In genomic region chr7:136152470-136152869, GRCm38 (mm10) we compare ENCODE assay signal across 9 mouse cellular contexts.
DNase-seq lines count a peak whose midpoint lies in the region; ATAC-seq and TF ChIP-seq lines count a peak whose summit lies in the region.
"Had no signal": no experiment of that assay in that cellular context is flagged by ENCODE, and none has a peak within 500 bp of the region (broad histone marks: within the 10 kb centered on the region; RNA-seq: fewer than 3 reads in every experiment).

No protein-coding gene starts in this region.

- TF ChIP-seq EP300 in heart, postnatal 0 days (IDR thresholded peaks at IDR 0.05; ENCODE audit: low read depth): no peak

- no peaks in the 10 kb centered on the region for H3K4me1 ChIP-seq in liver, embryonic 11.5 days (replicated peaks; ENCODE audit: control insufficient read depth, insufficient read depth, low read length)
- H3K4me1 ChIP-seq in heart, postnatal 0 days (ENCODE audit: control insufficient read depth, insufficient read depth): no peaks in the 10 kb centered on the region
- H3K4me1 ChIP-seq: megakaryocyte, embryonic 14.5 days had no signal

- ATAC-seq in liver, embryonic 11.5 days (replicated peaks; ENCODE audit: low FRiP score): no peak
- ATAC-seq in heart, postnatal 0 days (ENCODE audit: insufficient read depth, low read depth): no peak

- no peak overlapping the region for H3K4me3 ChIP-seq in liver, embryonic 11.5 days (ENCODE audit: low read depth, low read length)
- no peak overlapping the region for H3K4me3 ChIP-seq in heart, postnatal 0 days (ENCODE audit: low read depth, low read length)
- H3K4me3 ChIP-seq: megakaryocyte, embryonic 14.5 days had no signal

- no peak overlapping the region for H3K4me2 ChIP-seq in liver, embryonic 11.5 days
- H3K4me2 ChIP-seq in heart, postnatal 0 days (ENCODE audit: low read depth, low read length): no peak overlapping the region

- peak; percentile 60 for TF ChIP-seq CTCF in heart, postnatal 0 days (IDR thresholded peaks at IDR 0.05; ENCODE audit: low read depth)

- H3K9ac ChIP-seq in liver, embryonic 11.5 days (ENCODE audit: low read depth, low read length): no peak overlapping the region
- H3K9ac ChIP-seq in heart, postnatal 0 days (replicated peaks; ENCODE audit: low read depth, low read length): no peak overlapping the region

- no peaks in the 10 kb centered on the region for H3K9me3 ChIP-seq in liver, embryonic 11.5 days (ENCODE audit: control insufficient read depth, low read length)
- no peaks in the 10 kb centered on the region for H3K9me3 ChIP-seq in heart, postnatal 0 days (replicated peaks; ENCODE audit: control insufficient read depth, low read length)
- H3K9me3 ChIP-seq: megakaryocyte, embryonic 14.5 days had no signal

- H3K36me3 ChIP-seq in liver, embryonic 11.5 days (ENCODE audit: control insufficient read depth, insufficient read depth, low read length): no peaks in the 10 kb centered on the region
- no peaks in the 10 kb centered on the region for H3K36me3 ChIP-seq in heart, postnatal 0 days (replicated peaks; ENCODE audit: control insufficient read depth, insufficient read depth, low read length)

- H3K27ac ChIP-seq in liver, embryonic 11.5 days (ENCODE audit: low read depth, low read length): no peak overlapping the region
- no peak overlapping the region for H3K27ac ChIP-seq in heart, postnatal 0 days (ENCODE audit: low read depth)

- WGBS in liver, embryonic 11.5 days: 31% methylated on average over 5 of the region's 5 CpGs
- WGBS in heart, postnatal 0 days: 22% methylated on average over 5 of the region's 5 CpGs

- H3K27me3 ChIP-seq in liver, embryonic 11.5 days (replicated peaks; ENCODE audit: control insufficient read depth, insufficient read depth, low read length): no peaks in the 10 kb centered on the region
- H3K27me3 ChIP-seq in heart, postnatal 0 days (ENCODE audit: control insufficient read depth, insufficient read depth, low read length): no peaks in the 10 kb centered on the region
- H3K27me3 ChIP-seq: megakaryocyte, embryonic 14.5 days had no signal

- peak; percentile 35 for DNase-seq in liver
- DNase-seq in liver, embryonic 11.5 days (ENCODE audit: low spot score): no peak
- DNase-seq in adrenal gland, adult 18-20 months (ENCODE audit: low spot score in 2 of 2): peak; percentile 18 to 26
- DNase-seq in embryo, embryonic 10 days (ENCODE audit: low spot score): peak; percentile 35
- DNase-seq in heart, postnatal 0 days (ENCODE audit: low spot score): peak; percentile 79
- peak; percentile 49 for DNase-seq in left cerebral cortex, adult 18-20 months (ENCODE audit: low spot score in 2 of 2)
- peak; percentile 4 for DNase-seq in retina, adult 2 months (ENCODE audit: low read depth, low spot score)
- DNase-seq in spleen, postnatal 14 days (ENCODE audit: low spot score in 2 of 2): no peak

Comparison
In these comparisons a context has a peak if more than half of its experiments do, and no peak if none do; other contexts are left out.
1. DNase-seq: peak in liver (single experiment), adrenal gland, adult 18-20 months (2 of 2), embryo, embryonic 10 days (single experiment), heart, postnatal 0 days (single experiment), left cerebral cortex, adult 18-20 months (2 of 2) and retina, adult 2 months (single experiment); none in liver, embryonic 11.5 days (single experiment) and spleen, postnatal 14 days (0 of 2).